Mouse (Mus musculus) embryonic facial prominence, embryonic 12.5 days (tissue): Measurements from ENCODE around the gene Prss12. TPM values are rescaled to one million over a fixed set of nuclear protein-coding genes. Genes with fewer than 3 reads are reported as not detected.
"Not testable (repeated sequence)": the region's sequence is repeated elsewhere in the genome, so short reads cannot be mapped to it uniquely, and the experiment has no call there.

Experiments
- ATAC-seq: fragments of 200-750 bp; cut with Nextera tagmentation; 2 replicates; pipeline ENCODE4 v1.8.0; 2017; ENCODE audit not compliant: insufficient number of reproducible peaks, insufficient read depth, low FRiP score, low TSS enrichment
- H3K27ac ChIP-seq: fragments of 300-500 bp; sonication (generic); 2 replicates; pipeline ENCODE4 v1.5.1; 2016; ENCODE audit warnings: mild to moderate bottlenecking
- H3K27me3 ChIP-seq: fragments of 300-500 bp; sonication (generic); 2 replicates; pipeline ENCODE4 v1.6.1; 2016; ENCODE audit warnings: mild to moderate bottlenecking, moderate library complexity
- H3K36me3 ChIP-seq: fragments of 300-500 bp; sonication (generic); 2 replicates; pipeline ENCODE4 v1.6.1; 2016; ENCODE audit warnings: mild to moderate bottlenecking
- H3K4me1 ChIP-seq: fragments of 300-500 bp; sonication (generic); 2 replicates; pipeline ENCODE4 v1.6.1; 2016
- H3K4me2 ChIP-seq: fragments of 300-500 bp; sonication (generic); replicated peaks from 2 replicates; pipeline ENCODE4 v1.6.1; 2016; ENCODE audit warnings: mild to moderate bottlenecking, moderate library complexity
- H3K4me3 ChIP-seq: fragments of 300-500 bp; sonication (generic); 2 replicates; pipeline ENCODE4 v1.5.1; 2016; ENCODE audit warnings: mild to moderate bottlenecking
- H3K9ac ChIP-seq: fragments of 300-500 bp; sonication (generic); 2 replicates; pipeline ENCODE4 v1.6.1; 2016; ENCODE audit warnings: mild to moderate bottlenecking, moderate library complexity
- H3K9me3 ChIP-seq: fragments of 300-500 bp; sonication (generic); 2 replicates; pipeline ENCODE4 v1.6.1; 2016; ENCODE audit warnings: mild to moderate bottlenecking, moderate library complexity
- WGBS: fragments of 180-500 bp; shearing (Covaris S2); methylation state at CpG from one replicate; pipeline ENCODE4 v1.1.7; 2016; 5-methylcytosine and 5-hydroxymethylcytosine counted together
- polyA plus RNA-seq: library from polyadenylated mRNA; unstranded; fragments of >200 nt; fragmentation: Nextera tagmentation; extraction: Ambion mirVana; gene quantifications from 2 replicates; pipeline ENCODE4 v1.2.1, GENCODE M21; 2016

The Prss12 gene
- polyA plus RNA-seq, 1 experiment from 2014 or later: 27.4 TPM

DNA sequence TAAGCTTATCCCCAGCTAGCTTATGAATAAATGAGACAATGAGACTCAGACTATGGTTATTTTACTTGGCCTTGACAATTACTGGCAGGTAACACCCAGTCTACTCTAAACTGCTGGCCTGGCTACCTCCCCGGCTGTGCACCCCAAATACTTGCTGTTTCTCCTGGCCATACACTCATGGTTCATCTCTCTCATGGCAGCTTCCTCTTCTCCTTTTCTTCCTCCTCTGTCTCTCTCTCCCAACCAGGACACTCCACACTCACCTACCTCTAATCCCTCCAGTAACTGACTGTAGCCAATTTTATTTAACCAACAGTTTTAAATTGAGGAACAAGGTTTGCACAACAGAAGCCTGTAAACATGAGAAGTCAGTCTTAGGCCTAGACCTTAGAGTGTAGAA is 45.1 kb downstream of the Prss12 start:
- ATAC-seq: no peak
- H3K27me3 ChIP-seq: 0 out of 2 replicates have a peak, but pooled peaks cover 2% of the 10 kb centered on the region
- H3K9me3 ChIP-seq: no peaks in the 10 kb centered on the region
- WGBS: 94% methylated on average over 1 of the region's 1 CpGs
- no peaks in the 10 kb centered on the region for H3K36me3 ChIP-seq
- H3K4me3 ChIP-seq: no peak overlapping the region
- H3K4me2 ChIP-seq: no peak overlapping the region
- H3K27ac ChIP-seq: no peak overlapping the region
- H3K4me1 ChIP-seq: no peaks in the 10 kb centered on the region
- H3K9ac ChIP-seq: no peak overlapping the region

GRCm38 (mm10) chr3:123493163-123493562 is 46.5 kb downstream of the Prss12 start:
- H3K9me3 ChIP-seq: no peaks in the 10 kb centered on the region
- H3K27me3 ChIP-seq: 0 out of 2 replicates have a peak, but pooled peaks cover 2% of the 10 kb centered on the region
- ATAC-seq: no peak

DNA sequence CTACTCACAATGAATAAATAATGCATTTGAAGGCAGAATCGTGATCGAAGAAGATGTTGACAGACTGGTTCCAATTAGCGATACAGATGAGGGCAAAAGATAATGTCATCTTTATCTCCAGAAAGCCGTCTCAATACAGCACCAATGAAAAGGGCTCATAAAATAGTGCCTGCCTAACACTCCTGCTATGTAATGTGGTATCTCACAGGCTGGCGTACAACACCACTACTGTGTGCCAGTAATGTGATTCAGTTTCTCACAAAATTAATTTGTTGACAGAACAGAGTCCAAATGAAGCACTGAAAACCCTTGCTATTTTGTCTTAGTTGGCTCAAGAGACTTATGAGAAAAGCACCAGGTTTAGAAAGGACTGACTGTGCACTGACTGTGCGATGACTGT is 48.4 kb downstream of the Prss12 start:
- Histone ChIP-seq H3K9ac (no peak overlapping the region), H3K36me3 (no peaks in the 10 kb centered on the region), H3K27ac (no peak overlapping the region), H3K4me2 (no peak overlapping the region), H3K4me3 (no peak overlapping the region), H3K4me1 (peaks cover 3% of the 10 kb centered on the region; the same call in 1 of the 2 replicates), H3K9me3 (no peaks in the 10 kb centered on the region), H3K27me3 (no peaks in the 10 kb centered on the region)
- no peak for ATAC-seq
- 71% methylated on average over 6 of the region's 6 CpGs for whole genome bisulfite sequencing

More at GRCm38 (mm10) chr3:123493163-123493562, 46.5 kb downstream of the Prss12 start:
- Histone ChIP-seq H3K9ac (no peak overlapping the region), H3K4me1 (no peaks in the 10 kb centered on the region), H3K4me3 (no peak overlapping the region), H3K36me3 (no peaks in the 10 kb centered on the region), H3K4me2 (no peak overlapping the region), H3K27ac (no peak overlapping the region)
- WGBS: 89% methylated on average over 3 of the region's 3 CpGs

- WGBS: 74% methylated on average over 5 of the region's 5 CpGs
These were observed 52.1 kb downstream of the Prss12 start for GRCm38 (mm10) chr3:123498787-123499186.

GRCm38 (mm10) chr3:123501798-123502197 is 55.1 kb downstream of the Prss12 start:
- not testable (repeated sequence) for H3K9me3 ChIP-seq, H3K4me2 ChIP-seq, H3K27ac ChIP-seq, H3K4me3 ChIP-seq, H3K9ac ChIP-seq, H3K36me3 ChIP-seq, H3K27me3 ChIP-seq, ATAC-seq, H3K4me1 ChIP-seq
- WGBS: 89% methylated on average over 2 of the region's 2 CpGs

More at GRCm38 (mm10) chr3:123498787-123499186, 52.1 kb downstream of the Prss12 start:
- H3K27me3 ChIP-seq: no peaks in the 10 kb centered on the region
- H3K27ac ChIP-seq: no peak overlapping the region
- no peak overlapping the region for H3K4me2 ChIP-seq
- no peak overlapping the region for H3K9ac ChIP-seq
- no peaks in the 10 kb centered on the region for H3K36me3 ChIP-seq
- no peaks in the 10 kb centered on the region for H3K9me3 ChIP-seq
- H3K4me1 ChIP-seq: peaks cover 4% of the 10 kb centered on the region; the same call in 1 of the 2 replicates
- no peak for ATAC-seq
- no peak overlapping the region for H3K4me3 ChIP-seq

- ATAC-seq: no peak
- no peaks in the 10 kb centered on the region for H3K9me3 ChIP-seq
- WGBS: 82% methylated on average over 6 of the region's 6 CpGs
- no peak overlapping the region for H3K4me2 ChIP-seq
- H3K9ac ChIP-seq: no peak overlapping the region
- peaks cover 9% of the 10 kb centered on the region for H3K4me1 ChIP-seq
- H3K27ac ChIP-seq: no peak overlapping the region
- no peak overlapping the region for H3K4me3 ChIP-seq
- H3K27me3 ChIP-seq: no peaks in the 10 kb centered on the region
- peaks cover 7% of the 10 kb centered on the region; the same call in 1 of the 2 replicates for H3K36me3 ChIP-seq
These were observed 57.2 kb downstream of the Prss12 start for GRCm38 (mm10) chr3:123503943-123504342.

DNA sequence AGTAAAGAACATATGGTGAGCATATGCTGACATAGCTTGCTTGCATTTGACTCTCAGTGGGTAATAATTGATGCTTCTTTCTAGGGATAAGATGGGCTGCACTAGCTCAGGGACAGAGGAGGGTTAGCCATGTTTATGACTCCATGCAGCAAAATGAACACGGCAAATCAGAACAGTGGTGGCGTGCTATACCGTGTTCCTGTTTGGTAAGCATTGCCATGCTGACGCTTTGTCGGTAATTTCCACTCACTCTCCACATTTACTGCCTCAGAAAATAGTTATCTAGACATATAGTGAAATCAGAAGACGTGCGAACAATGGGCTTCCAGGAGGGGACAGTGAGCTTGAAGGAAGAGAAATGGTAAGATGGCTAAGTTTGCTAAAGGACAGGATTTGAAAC is 58.1 kb downstream of the Prss12 start:
- WGBS: 85% methylated on average over 7 of the region's 7 CpGs
- H3K4me1 ChIP-seq: peaks cover 12% of the 10 kb centered on the region
- H3K36me3 ChIP-seq: peaks cover 7% of the 10 kb centered on the region; the same call in 1 of the 2 replicates
- ATAC-seq: no peak
- H3K4me3 ChIP-seq: no peak overlapping the region
- H3K9me3 ChIP-seq: no peaks in the 10 kb centered on the region
- H3K27ac ChIP-seq: no peak overlapping the region
- H3K27me3 ChIP-seq: no peaks in the 10 kb centered on the region
- H3K9ac ChIP-seq: no peak overlapping the region
- no peak overlapping the region for H3K4me2 ChIP-seq

GRCm38 (mm10) chr3:123505778-123506667 is 59.3 kb downstream of the Prss12 start:
- 0 out of 2 replicates have a peak overlapping the region, but pooled peaks have one; percentile 4 for H3K4me3 ChIP-seq

GRCm38 (mm10) chr3:123506699-123507662 is 60.3 kb downstream of the Prss12 start:
- H3K27me3 ChIP-seq: no peaks in the 10 kb centered on the region
- peak overlapping the region; percentile 82 for H3K4me2 ChIP-seq
- ATAC-seq: no peak
- H3K4me1 ChIP-seq: peaks cover 11% of the 10 kb centered on the region
- 5% methylated on average over 6 of the region's 6 CpGs for WGBS
- no peaks in the 10 kb centered on the region for H3K9me3 ChIP-seq
- peaks cover 7% of the 10 kb centered on the region; the same call in 1 of the 2 replicates for H3K36me3 ChIP-seq
- peak overlapping the region; percentile 83; the same call in 1 of the 2 replicates for H3K27ac ChIP-seq
- H3K4me3 ChIP-seq: peak overlapping the region; percentile 77
- peak overlapping the region; percentile 88 for H3K9ac ChIP-seq

More at GRCm38 (mm10) chr3:123505778-123506667, 59.3 kb downstream of the Prss12 start:
- Histone ChIP-seq H3K36me3 (peaks cover 7% of the 10 kb centered on the region; the same call in 1 of the 2 replicates), H3K9me3 (no peaks in the 10 kb centered on the region), H3K4me1 (peaks cover 11% of the 10 kb centered on the region), H3K27ac (peak overlapping the region; percentile 36; the same call in 1 of the 2 replicates), H3K9ac (no peak overlapping the region), H3K4me2 (peak overlapping the region; percentile 82), H3K27me3 (no peaks in the 10 kb centered on the region)
- WGBS: 58% methylated on average over 9 of the region's 9 CpGs
- no peak for ATAC-seq

- peaks cover 11% of the 10 kb centered on the region for H3K4me1 ChIP-seq
- H3K4me3 ChIP-seq: peak overlapping the region; percentile 77
- peak overlapping the region; percentile 88 for H3K9ac ChIP-seq
- no peaks in the 10 kb centered on the region for H3K9me3 ChIP-seq
- peak overlapping the region; percentile 83 for H3K27ac ChIP-seq
- no peaks in the 10 kb centered on the region for H3K27me3 ChIP-seq
- peaks cover 7% of the 10 kb centered on the region; the same call in 1 of the 2 replicates for H3K36me3 ChIP-seq
- no peak for ATAC-seq
- peak overlapping the region; percentile 82 for H3K4me2 ChIP-seq
- under 1% methylated on average over 10 of the region's 10 CpGs for WGBS
These were observed 60.9 kb downstream of the Prss12 start for GRCm38 (mm10) chr3:123507663-123508055.

- Histone ChIP-seq H3K27me3 (no peaks in the 10 kb centered on the region), H3K36me3 (peaks cover 7% of the 10 kb centered on the region; the same call in 1 of the 2 replicates), H3K4me1 (peaks cover 11% of the 10 kb centered on the region), H3K9ac (peak overlapping the region; percentile 88), H3K9me3 (no peaks in the 10 kb centered on the region), H3K27ac (peak overlapping the region; percentile 99), H3K4me3 (peak overlapping the region; percentile 77), H3K4me2 (peak overlapping the region; percentile 82)
- under 1% methylated on average over 53 of the region's 53 CpGs for WGBS
- ATAC-seq: peak; percentile 97
These were observed 61.5 kb downstream of the Prss12 start for GRCm38 (mm10) chr3:123508056-123508674.
